Mouse (Mus musculus) C2C12 (cell line): Measurements from ENCODE around the gene Ctsc.

Source experiments
- CTCF ChIP-seq: IDR thresholded peaks from one replicate; pipeline ENCODE4 v1.5.1; 2011; ENCODE audit not compliant: control insufficient read depth, insufficient read depth, insufficient read length
- MAX ChIP-seq: IDR thresholded peaks from one replicate; pipeline ENCODE4 v1.6.1; 2011; ENCODE audit warnings: mild to moderate bottlenecking, control low read depth

GRCm38 (mm10) chr7:88254884-88255283 lies 23.0 kb upstream of the Ctsc start:
- TF ChIP-seq CTCF (no peak), MAX (no peak)
